Mouse (Mus musculus) adrenal gland, adult 2 months (tissue): Measurements from ENCODE around the gene Gli1. TPM values are rescaled to one million over a fixed set of nuclear protein-coding genes. Genes with fewer than 3 reads are reported as not detected.

Source experiments
- DNase-seq: peaks from one replicate; pipeline ENCODE4 v3.0.0; 2021
- polyA plus RNA-seq: library from polyadenylated mRNA; depleted of rRNA; stranded (reverse); fragments of >200 nt; gene quantifications from 2 replicates; pipeline ENCODE4 v1.2.3, GENCODE M21; 2012
- total RNA-seq, 2 experiments: library from RNA; stranded (reverse); gene quantifications; 2 replicates each; pipeline ENCODE4 v1.2.3; 2021

Gene Gli1
- total and polyA plus RNA-seq, 3 experiments = 2.6 to 9.1 (median 5.0) TPM

DNA sequence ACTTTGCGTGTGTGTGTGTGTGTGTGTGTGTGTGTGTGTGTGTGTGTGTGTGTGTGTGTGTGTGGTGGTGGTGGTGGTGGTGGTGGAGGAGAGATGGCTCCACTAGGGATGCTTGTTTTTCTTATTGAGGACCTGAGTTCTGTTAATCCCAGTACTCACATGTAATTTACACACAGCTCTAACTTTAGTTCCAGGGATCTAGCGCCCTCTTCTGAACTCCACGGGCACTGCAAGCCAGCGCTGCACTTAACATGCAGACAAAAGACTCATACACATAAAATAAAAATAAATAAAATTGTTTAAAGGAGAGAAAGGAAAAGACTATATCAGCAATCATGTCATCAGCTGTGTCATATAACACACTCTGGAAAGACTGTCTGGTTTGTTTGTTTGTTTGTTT, 7.2 kb upstream of the Gli1 start:
- no peak for DNase-seq

GRCm38 (mm10) chr10:127346173-127346572, 4.4 kb upstream of the Gli1 start:
- no peak for DNase-seq

GRCm38 (mm10) chr10:127343029-127343428, 1.3 kb upstream of the Gli1 start:
- no peak for DNase-seq

DNA sequence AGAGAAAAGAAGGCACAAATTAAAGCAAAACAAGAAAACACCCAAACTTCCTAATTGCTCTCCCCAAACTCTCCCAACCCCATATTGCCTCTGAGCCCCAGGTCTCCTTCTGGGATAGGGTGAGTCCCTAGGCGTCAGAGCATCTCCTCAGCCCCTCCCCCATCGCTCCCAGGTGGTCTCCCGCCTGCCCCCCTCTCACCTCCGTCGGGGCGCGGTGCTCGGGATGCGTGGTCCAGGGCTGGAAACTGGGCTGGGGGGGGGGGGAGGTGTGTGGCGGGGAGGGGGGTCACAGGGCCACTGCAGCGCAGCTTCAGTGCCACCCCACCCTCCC, 449 bp downstream of the Gli1 start:
- DNase-seq = no peak

- DNase-seq = no peak
These were observed 1.0 kb downstream of the Gli1 start for GRCm38 (mm10) chr10:127340577-127341359.

GRCm38 (mm10) chr10:127339683-127340576, 1.8 kb downstream of the Gli1 start:
- peak; percentile 63 for DNase-seq

- DNase-seq = peak; percentile 89
These were observed 2.7 kb downstream of the Gli1 start for GRCm38 (mm10) chr10:127338930-127339682.

DNA sequence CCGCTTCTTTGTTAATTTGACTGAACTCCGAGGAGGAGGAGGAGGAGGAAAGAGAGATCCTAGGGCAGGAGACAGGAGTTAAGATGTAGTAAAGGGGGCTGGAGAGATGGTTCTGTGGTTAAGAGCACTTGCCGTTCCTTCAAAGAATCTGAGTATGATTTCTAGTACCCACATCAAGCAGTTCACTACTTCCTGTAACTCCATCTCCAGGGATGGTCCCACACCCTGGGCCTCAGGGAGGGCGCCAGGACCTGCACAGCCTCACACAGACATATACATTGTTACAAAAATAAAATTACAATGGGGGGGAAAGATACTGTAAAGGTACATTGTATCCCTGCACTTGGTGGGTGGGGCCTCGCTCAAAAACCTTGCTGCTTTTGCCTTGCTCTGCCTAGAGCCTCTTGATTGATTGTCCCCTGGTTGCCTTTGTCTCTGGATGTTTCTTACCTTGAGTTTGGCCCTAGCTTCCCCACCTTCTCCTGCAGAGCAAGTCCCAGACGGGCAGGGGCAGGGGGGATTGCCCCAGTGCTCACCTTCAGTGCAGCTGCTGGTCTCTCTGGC, 4.2 kb downstream of the Gli1 start:
- DNase-seq = no peak

GRCm38 (mm10) chr10:127336952-127337351, 4.8 kb downstream of the Gli1 start:
- DNase-seq = no peak

DNA sequence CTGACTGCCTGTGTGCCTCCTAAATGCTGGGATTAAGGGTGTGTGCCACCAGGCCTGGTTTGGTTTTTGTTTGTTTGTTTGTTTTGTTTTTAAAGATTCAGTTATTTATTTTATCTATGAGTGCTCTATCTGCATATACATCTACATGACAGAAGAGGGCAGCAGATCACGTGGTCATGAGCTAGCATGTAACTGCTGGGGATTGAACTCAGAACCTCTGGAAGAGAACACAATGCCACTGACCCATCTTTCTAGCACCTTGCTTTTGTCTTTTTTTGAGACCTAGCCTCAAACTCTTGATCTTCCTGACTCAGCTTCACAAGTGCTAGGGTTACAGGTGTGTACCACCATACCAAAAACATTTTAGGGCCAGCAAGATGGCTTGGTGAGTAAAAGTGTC, 6.5 kb downstream of the Gli1 start:
- DNase-seq = no peak

DNA sequence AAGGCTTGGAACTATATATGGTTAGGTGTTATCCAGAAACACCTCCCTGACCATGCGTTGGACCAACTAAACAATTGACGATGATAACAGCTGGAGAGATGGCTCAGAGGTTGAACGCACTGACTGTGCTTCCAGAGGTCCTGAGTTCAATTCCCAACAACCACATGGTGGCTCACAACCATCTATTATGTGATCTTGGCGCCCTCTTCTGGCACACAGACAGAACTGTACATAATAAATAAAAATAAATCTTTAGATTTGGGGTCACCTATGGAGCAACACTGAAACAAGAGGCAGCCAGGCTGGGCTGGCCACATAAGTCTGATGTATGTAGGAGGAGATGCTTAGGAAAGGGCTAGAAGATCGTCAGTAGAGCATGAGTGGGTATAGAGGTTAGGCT, 8.6 kb downstream of the Gli1 start:
- no peak for DNase-seq

GRCm38 (mm10) chr10:127332211-127332874, 9.4 kb downstream of the Gli1 start:
- no peak for DNase-seq

DNA sequence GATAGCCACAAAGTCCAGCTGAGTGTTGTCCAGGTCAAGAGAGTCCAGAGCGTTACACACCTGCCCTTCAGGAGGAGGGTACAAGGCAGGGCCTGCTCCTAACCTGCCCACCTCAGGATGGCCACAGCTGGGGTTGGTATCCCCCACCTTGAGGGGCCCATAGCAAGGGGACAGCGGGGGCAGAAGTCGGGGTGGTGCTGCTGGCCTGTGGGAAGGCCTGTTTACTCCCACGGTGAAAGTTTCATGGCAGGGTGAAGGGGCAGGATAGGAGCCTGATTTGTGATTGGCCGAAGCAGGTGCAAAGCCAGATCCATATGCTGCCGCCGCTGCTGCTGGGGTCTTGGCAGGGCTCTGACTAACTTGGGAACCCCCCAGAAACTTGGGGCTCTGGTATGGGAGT, 11.6 kb downstream of the Gli1 start:
- DNase-seq = no peak

- no peak for DNase-seq
These were observed 14.2 kb downstream of the Gli1 start for GRCm38 (mm10) chr10:127327461-127328145.

DNA sequence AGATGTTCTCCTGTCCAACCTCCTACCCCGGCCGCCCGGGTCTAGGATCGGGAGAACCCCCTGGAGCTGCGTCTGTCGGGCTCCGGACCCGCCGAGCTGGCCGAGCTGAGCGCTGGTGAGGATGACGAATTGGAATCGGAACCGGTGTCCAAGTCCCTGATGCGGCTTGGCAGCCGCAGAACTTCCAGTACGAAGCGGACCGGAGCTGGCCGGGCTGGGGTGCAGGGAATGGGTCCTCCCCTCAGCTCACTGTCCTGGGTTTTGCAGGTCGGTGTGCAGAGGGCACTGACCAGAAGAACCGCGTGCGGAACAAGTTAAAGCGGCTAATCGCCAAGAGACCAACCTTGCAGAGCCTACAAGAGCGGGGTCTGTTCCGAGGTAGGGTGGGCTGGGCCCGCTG, 14.9 kb downstream of the Gli1 start:
- DNase-seq = peak; percentile 52

DNA sequence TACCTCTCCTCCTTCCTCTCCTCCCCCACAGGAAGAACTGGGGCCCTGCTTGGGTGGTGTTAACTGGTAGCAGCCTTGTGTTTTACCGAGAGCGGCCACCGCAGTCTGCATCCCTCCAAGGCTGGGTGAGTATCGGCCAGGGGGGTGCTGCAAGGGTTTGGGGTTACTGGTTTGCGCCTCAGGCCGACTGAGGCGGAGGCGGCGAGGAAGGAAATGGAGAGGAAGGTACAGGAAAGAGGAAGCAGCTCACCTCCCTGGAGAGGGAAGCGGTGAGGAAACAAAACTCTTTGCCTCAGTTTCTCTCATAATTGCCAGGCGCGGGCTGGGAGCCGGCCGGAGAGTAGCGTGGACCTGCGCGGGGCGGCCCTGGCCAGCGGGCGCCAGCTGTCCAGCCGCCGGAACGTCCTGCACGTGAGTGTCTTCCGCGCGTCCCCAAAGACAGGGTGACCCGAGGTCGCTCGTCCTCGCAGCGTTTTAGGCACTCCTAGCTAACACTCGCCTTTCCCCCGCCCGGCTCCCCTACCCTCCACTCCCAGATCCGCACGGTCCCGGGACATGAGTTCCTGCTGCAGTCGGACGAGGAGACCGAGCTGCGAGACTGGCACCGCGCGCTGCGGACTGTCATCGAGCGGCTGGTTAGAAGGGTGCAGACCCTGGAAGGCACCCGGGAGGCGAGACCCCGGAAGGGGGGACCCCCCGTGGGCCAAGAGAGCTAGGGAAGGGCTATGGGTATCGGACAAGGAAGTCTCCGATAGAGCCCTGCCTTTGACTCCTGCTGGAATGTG, 15.6 kb downstream of the Gli1 start:
- DNase-seq = peak; percentile 53

DNA sequence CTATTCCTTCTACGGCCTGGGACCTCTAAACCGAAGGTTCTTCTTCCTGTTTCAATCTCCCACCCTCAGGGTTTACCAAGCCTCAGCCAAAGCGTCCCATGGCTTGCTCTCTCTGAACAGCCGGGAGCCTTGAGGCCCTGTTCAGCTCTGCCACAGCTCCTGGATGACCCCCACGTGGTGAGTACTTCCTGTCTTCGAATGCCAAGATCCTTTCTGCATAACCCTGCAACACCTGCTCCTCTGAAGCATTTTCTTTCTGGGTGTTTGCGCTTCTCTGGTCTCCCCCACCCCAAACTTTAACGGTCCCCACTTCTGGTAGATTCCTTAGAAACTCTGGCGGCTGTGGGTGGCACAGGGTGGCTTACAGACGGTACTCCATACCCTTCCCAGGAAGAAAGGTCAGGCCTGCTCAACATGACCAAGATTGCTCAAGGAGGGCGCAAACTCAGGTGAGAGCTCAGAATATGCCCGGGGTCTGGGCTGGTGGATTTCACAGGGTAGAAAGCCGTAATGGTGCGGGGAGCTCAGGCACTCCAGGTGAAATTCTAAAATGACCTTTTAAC, 16.2 kb downstream of the Gli1 start:
- no peak for DNase-seq

GRCm38 (mm10) chr10:127324495-127324894, 17.3 kb downstream of the Gli1 start:
- DNase-seq = peak; percentile 33

DNA sequence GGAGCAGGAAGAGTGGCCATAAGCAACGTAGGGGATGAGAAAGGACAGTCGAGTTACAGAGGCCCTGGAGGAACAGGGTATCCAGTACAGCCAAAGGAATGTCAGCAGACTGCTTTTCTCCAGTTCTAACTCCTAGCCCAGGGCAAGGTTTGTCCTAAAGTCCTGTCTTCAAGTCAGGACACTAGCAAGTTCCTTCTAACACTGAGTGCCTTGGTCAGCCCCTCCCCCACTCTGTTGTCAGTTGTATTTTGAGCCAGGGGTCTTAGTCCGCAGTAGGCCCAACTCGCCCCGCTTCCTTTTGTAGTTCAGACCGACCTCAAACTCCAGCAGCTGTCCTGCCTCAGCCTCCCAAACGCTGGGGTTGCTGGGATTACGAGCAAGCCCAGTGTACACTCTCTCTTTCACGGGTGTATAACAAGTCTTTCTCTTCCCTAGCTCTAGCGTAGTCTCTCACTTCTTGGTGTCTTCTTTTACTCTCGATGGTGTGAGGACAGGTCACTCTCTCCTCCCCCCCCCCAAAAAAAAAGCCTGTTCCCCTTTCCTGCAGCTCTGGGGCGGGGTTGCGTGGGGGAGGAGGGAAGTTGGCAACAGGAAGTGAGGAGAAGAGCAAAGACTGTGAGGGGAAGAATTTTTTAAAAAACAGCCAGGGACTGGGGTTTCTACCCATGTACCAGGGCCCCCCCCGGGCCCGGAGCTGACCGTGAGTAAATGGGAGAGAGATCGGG, 18.5 kb downstream of the Gli1 start:
- DNase-seq = no peak
